Mouse (Mus musculus): ENCODE measurements at regions not wholly inside any gene's neighbourhood (a gene's known extent, or its start where the extent isn't known, plus 50 kb on each side); places are given as distances from the start of the nearest gene placed in this dataset.

- no peak overlapping the region for H3K4me3 ChIP-seq (ENCODE audit: low read length)
- no peak overlapping the region for H3K27ac ChIP-seq (ENCODE audit: low read length)
- no peaks in the 10 kb centered on the region for H3K27me3 ChIP-seq (ENCODE audit: control insufficient read depth, insufficient read depth, low read depth, low read length)
- H3K9me3 ChIP-seq (ENCODE audit: control insufficient read depth, low read length), result no peaks in the 10 kb centered on the region
- H3K36me3 ChIP-seq (ENCODE audit: control insufficient read depth, insufficient read depth, low read length), result no peaks in the 10 kb centered on the region
- no peak overlapping the region for H3K9ac ChIP-seq (ENCODE audit: low read length)
- H3K4me2 ChIP-seq (ENCODE audit: low read depth, low read length), result no peak overlapping the region
- ATAC-seq (ENCODE audit: low read depth), result no peak
- WGBS, result 74% methylated on average over 6 of the region's 6 CpGs
- no peaks in the 10 kb centered on the region for H3K4me1 ChIP-seq (replicated peaks; ENCODE audit: control insufficient read depth, insufficient read depth, low read length)
These were observed 98.4 kb upstream of the Plxna2 start for GRCm38 (mm10) chr1:194519509-194520220.

- no peak overlapping the region for H3K9ac ChIP-seq (ENCODE audit: low read length)
- no peaks in the 10 kb centered on the region for H3K4me1 ChIP-seq (replicated peaks; ENCODE audit: control insufficient read depth, insufficient read depth, low read length)
- H3K27ac ChIP-seq (ENCODE audit: low read length), result no peak overlapping the region
- H3K4me3 ChIP-seq (ENCODE audit: low read length), result no peak overlapping the region
- ATAC-seq (ENCODE audit: low read depth), result no peak
- no peaks in the 10 kb centered on the region for H3K9me3 ChIP-seq (ENCODE audit: control insufficient read depth, low read length)
- no peak overlapping the region for H3K4me2 ChIP-seq (ENCODE audit: low read depth, low read length)
- H3K27me3 ChIP-seq (ENCODE audit: control insufficient read depth, insufficient read depth, low read depth, low read length), result no peaks in the 10 kb centered on the region; the same call in 1 of the 2 replicates
- 96% methylated on average over 1 of the region's 1 CpGs for WGBS
- no peaks in the 10 kb centered on the region for H3K36me3 ChIP-seq (ENCODE audit: control insufficient read depth, insufficient read depth, low read length)
These were observed 101.9 kb upstream of the Plxna2 start for GRCm38 (mm10) chr1:194516136-194516535.

- no peak for ATAC-seq (ENCODE audit: low read depth)
- Histone ChIP-seq H3K9me3 (ENCODE audit: control insufficient read depth, low read length) (no peaks in the 10 kb centered on the region), H3K27ac (ENCODE audit: low read length) (no peak overlapping the region), H3K27me3 (ENCODE audit: control insufficient read depth, insufficient read depth, low read depth, low read length) (no peaks in the 10 kb centered on the region; the same call in 1 of the 2 replicates), H3K4me2 (ENCODE audit: low read depth, low read length) (no peak overlapping the region), H3K4me3 (ENCODE audit: low read length) (no peak overlapping the region), H3K9ac (ENCODE audit: low read length) (no peak overlapping the region), H3K36me3 (ENCODE audit: control insufficient read depth, insufficient read depth, low read length) (no peaks in the 10 kb centered on the region), H3K4me1 (replicated peaks; ENCODE audit: control insufficient read depth, insufficient read depth, low read length) (no peaks in the 10 kb centered on the region)
- 56% methylated on average over 1 of the region's 1 CpGs for WGBS
These were observed 109.7 kb upstream of the Plxna2 start for GRCm38 (mm10) chr1:194508314-194508713.

GRCm38 (mm10) chr1:194505826-194506225 lies 112.2 kb upstream of the Plxna2 start:
- Histone ChIP-seq H3K4me3 (ENCODE audit: low read length) (no peak overlapping the region), H3K27me3 (ENCODE audit: control insufficient read depth, insufficient read depth, low read depth, low read length) (no peaks in the 10 kb centered on the region), H3K4me2 (ENCODE audit: low read depth, low read length) (no peak overlapping the region), H3K36me3 (ENCODE audit: control insufficient read depth, insufficient read depth, low read length) (no peaks in the 10 kb centered on the region), H3K27ac (ENCODE audit: low read length) (no peak overlapping the region), H3K9ac (ENCODE audit: low read length) (no peak overlapping the region), H3K9me3 (ENCODE audit: control insufficient read depth, low read length) (no peaks in the 10 kb centered on the region), H3K4me1 (replicated peaks; ENCODE audit: control insufficient read depth, insufficient read depth, low read length) (no peaks in the 10 kb centered on the region)
- WGBS, result 47% methylated on average over 3 of the region's 3 CpGs
- no peak for ATAC-seq (ENCODE audit: low read depth)

GRCm38 (mm10) chr1:194504207-194504606 lies 113.8 kb upstream of the Plxna2 start:
- ATAC-seq (ENCODE audit: low read depth), result no peak
- Histone ChIP-seq H3K4me2 (ENCODE audit: low read depth, low read length) (no peak overlapping the region), H3K27ac (ENCODE audit: low read length) (no peak overlapping the region), H3K4me1 (replicated peaks; ENCODE audit: control insufficient read depth, insufficient read depth, low read length) (no peaks in the 10 kb centered on the region), H3K9ac (ENCODE audit: low read length) (no peak overlapping the region), H3K27me3 (ENCODE audit: control insufficient read depth, insufficient read depth, low read depth, low read length) (no peaks in the 10 kb centered on the region), H3K36me3 (ENCODE audit: control insufficient read depth, insufficient read depth, low read length) (no peaks in the 10 kb centered on the region), H3K9me3 (ENCODE audit: control insufficient read depth, low read length) (no peaks in the 10 kb centered on the region), H3K4me3 (ENCODE audit: low read length) (no peak overlapping the region)

- H3K4me3 ChIP-seq (ENCODE audit: low read length), result no peak overlapping the region
- no peaks in the 10 kb centered on the region for H3K36me3 ChIP-seq (ENCODE audit: control insufficient read depth, insufficient read depth, low read length)
- ATAC-seq (ENCODE audit: low read depth), result no peak
- H3K9me3 ChIP-seq (ENCODE audit: control insufficient read depth, low read length), result no peaks in the 10 kb centered on the region
- no peaks in the 10 kb centered on the region for H3K27me3 ChIP-seq (ENCODE audit: control insufficient read depth, insufficient read depth, low read depth, low read length)
- H3K4me1 ChIP-seq (replicated peaks; ENCODE audit: control insufficient read depth, insufficient read depth, low read length), result no peaks in the 10 kb centered on the region
- no peak overlapping the region for H3K9ac ChIP-seq (ENCODE audit: low read length)
- 53% methylated on average over 3 of the region's 3 CpGs for WGBS
- H3K27ac ChIP-seq (ENCODE audit: low read length), result no peak overlapping the region
- no peak overlapping the region for H3K4me2 ChIP-seq (ENCODE audit: low read depth, low read length)
These were observed 114.5 kb upstream of the Plxna2 start for GRCm38 (mm10) chr1:194503517-194503916.

GRCm38 (mm10) chr1:194496424-194496823 lies 121.6 kb upstream of the Plxna2 start:
- H3K27me3 ChIP-seq (ENCODE audit: control insufficient read depth, insufficient read depth, low read depth, low read length), result 0 out of 2 replicates have a peak, but pooled peaks cover 2% of the 10 kb centered on the region
- 36% methylated on average over 2 of the region's 2 CpGs for WGBS
- H3K4me3 ChIP-seq (ENCODE audit: low read length), result no peak overlapping the region

GRCm38 (mm10) chr1:194491111-194491510 lies 126.9 kb upstream of the Plxna2 start:
- Histone ChIP-seq H3K9ac (ENCODE audit: low read length) (no peak overlapping the region), H3K4me2 (ENCODE audit: low read depth, low read length) (no peak overlapping the region), H3K27ac (ENCODE audit: low read length) (no peak overlapping the region), H3K9me3 (ENCODE audit: control insufficient read depth, low read length) (no peaks in the 10 kb centered on the region), H3K36me3 (ENCODE audit: control insufficient read depth, insufficient read depth, low read length) (no peaks in the 10 kb centered on the region), H3K27me3 (ENCODE audit: control insufficient read depth, insufficient read depth, low read depth, low read length) (no peaks in the 10 kb centered on the region), H3K4me1 (replicated peaks; ENCODE audit: control insufficient read depth, insufficient read depth, low read length) (no peaks in the 10 kb centered on the region), H3K4me3 (ENCODE audit: low read length) (no peak overlapping the region)
- peak; percentile 88 for ATAC-seq (ENCODE audit: low read depth)

More at GRCm38 (mm10) chr1:194496424-194496823, 121.6 kb upstream of the Plxna2 start:
- no peaks in the 10 kb centered on the region for H3K9me3 ChIP-seq (ENCODE audit: control insufficient read depth, low read length)
- no peaks in the 10 kb centered on the region for H3K4me1 ChIP-seq (replicated peaks; ENCODE audit: control insufficient read depth, insufficient read depth, low read length)
- H3K36me3 ChIP-seq (ENCODE audit: control insufficient read depth, insufficient read depth, low read length), result no peaks in the 10 kb centered on the region
- no peak overlapping the region for H3K27ac ChIP-seq (ENCODE audit: low read length)
- H3K4me2 ChIP-seq (ENCODE audit: low read depth, low read length), result no peak overlapping the region
- H3K9ac ChIP-seq (ENCODE audit: low read length), result no peak overlapping the region
- ATAC-seq (ENCODE audit: low read depth), result no peak; the same call in 1 of the 2 replicates

GRCm38 (mm10) chr1:194488126-194488525 lies 129.9 kb upstream of the Plxna2 start:
- ATAC-seq (ENCODE audit: low read depth), result no peak
- Histone ChIP-seq H3K36me3 (ENCODE audit: control insufficient read depth, insufficient read depth, low read length) (no peaks in the 10 kb centered on the region), H3K4me3 (ENCODE audit: low read length) (no peak overlapping the region), H3K4me1 (replicated peaks; ENCODE audit: control insufficient read depth, insufficient read depth, low read length) (no peaks in the 10 kb centered on the region), H3K4me2 (ENCODE audit: low read depth, low read length) (no peak overlapping the region), H3K27me3 (ENCODE audit: control insufficient read depth, insufficient read depth, low read depth, low read length) (no peaks in the 10 kb centered on the region), H3K9ac (ENCODE audit: low read length) (no peak overlapping the region), H3K27ac (ENCODE audit: low read length) (no peak overlapping the region), H3K9me3 (ENCODE audit: control insufficient read depth, low read length) (no peaks in the 10 kb centered on the region)

GRCm38 (mm10) chr1:194482717-194483059 lies 135.3 kb upstream of the Plxna2 start:
- H3K4me1 ChIP-seq (replicated peaks; ENCODE audit: control insufficient read depth, insufficient read depth, low read length), result no peaks in the 10 kb centered on the region
- no peaks in the 10 kb centered on the region for H3K9me3 ChIP-seq (ENCODE audit: control insufficient read depth, low read length)
- H3K27ac ChIP-seq (ENCODE audit: low read length), result no peak overlapping the region
- no peak overlapping the region for H3K4me2 ChIP-seq (ENCODE audit: low read depth, low read length)
- no peak for ATAC-seq (ENCODE audit: low read depth)
- H3K9ac ChIP-seq (ENCODE audit: low read length), result no peak overlapping the region
- no peak overlapping the region for H3K4me3 ChIP-seq (ENCODE audit: low read length)
- H3K27me3 ChIP-seq (ENCODE audit: control insufficient read depth, insufficient read depth, low read depth, low read length), result no peaks in the 10 kb centered on the region
- H3K36me3 ChIP-seq (ENCODE audit: control insufficient read depth, insufficient read depth, low read length), result no peaks in the 10 kb centered on the region
